Mouse (Mus musculus) MEL (cell line): ENCODE measurements at regions not wholly inside any gene's neighbourhood (a gene's known extent, or its start where the extent isn't known, plus 50 kb on each side); places are given as distances from the start of the nearest gene placed in this dataset.

Experiments
- CTCF ChIP-seq, 3 experiments: IDR thresholded peaks in 2 of 3; conservative IDR thresholded peaks in 1 of 3; 2 replicates each; pipeline ENCODE4 v1.5.1; 2011 to 2012; ENCODE audit warnings: low read length in 3 of 3, low read depth in 2 of 3, mild to moderate bottlenecking in 2 of 3, improper control_type of control experiment in 1 of 3, inconsistent platforms in 1 of 3, mixed read lengths in 1 of 3, moderate library complexity in 1 of 3; ENCODE audit not compliant: control insufficient read depth in 1 of 3, insufficient read depth in 1 of 3, poor library complexity in 1 of 3, severe bottlenecking in 1 of 3
- ELF1 ChIP-seq: IDR thresholded peaks from 2 replicates; pipeline ENCODE4 v1.6.1; 2014; ENCODE audit warnings: low read depth, mild to moderate bottlenecking, inconsistent platforms, low read length, improper control_type of control experiment, moderate library complexity
- EP300 ChIP-seq, 2 experiments: IDR thresholded peaks; 2 replicates each; pipeline ENCODE4 v1.6.1; 2011; ENCODE audit warnings: improper control_type of control experiment in 2 of 2, low read length in 2 of 2, low read depth in 1 of 2, mild to moderate bottlenecking in 1 of 2
- JUND ChIP-seq: IDR thresholded peaks from 2 replicates; pipeline ENCODE4 v1.6.1; 2011; ENCODE audit warnings: low read depth, mild to moderate bottlenecking, improper control_type of control experiment, low read length
- MAFK ChIP-seq: IDR thresholded peaks from 2 replicates; pipeline ENCODE4 v1.6.1; 2011; ENCODE audit warnings: low read depth, mild to moderate bottlenecking, low read length, improper control_type of control experiment, borderline replicate concordance
- POLR2A ChIP-seq, 2 experiments: IDR thresholded peaks; 2 replicates each; pipeline ENCODE4 v1.6.1; 2011 to 2012; ENCODE audit warnings: low read length in 2 of 2, mild to moderate bottlenecking in 2 of 2, control low read depth in 1 of 2, improper control_type of control experiment in 1 of 2, low read depth in 1 of 2, moderate library complexity in 1 of 2; ENCODE audit not compliant: control insufficient read depth in 1 of 2, insufficient read depth in 1 of 2, poor library complexity in 1 of 2
- POLR2AphosphoS2 ChIP-seq: IDR thresholded peaks from 2 replicates; pipeline ENCODE4 v1.6.1; 2011; ENCODE audit warnings: low read length, improper control_type of control experiment
- ZC3H11A ChIP-seq: IDR thresholded peaks from 2 replicates; pipeline ENCODE4 v1.6.1; 2012; ENCODE audit warnings: low read depth, mild to moderate bottlenecking, inconsistent platforms, low read length, improper control_type of control experiment

GRCm38 (mm10) chr13:48192476-48192875 lies 68.6 kb upstream of the Id4 start:
- TF ChIP-seq POLR2A (IDR thresholded peaks at IDR 0.05; ENCODE audit: control insufficient read depth in 1 of 2, insufficient read depth in 1 of 2, low read depth in 1 of 2, low read length in 2 of 2, poor library complexity in 1 of 2) (no peak), ELF1 (no peak), CTCF (IDR thresholded peaks at IDR 0.05 in 2 of 3, conservative IDR thresholded peaks at IDR 0.05 in 1 of 3; ENCODE audit: control insufficient read depth in 1 of 3, insufficient read depth in 1 of 3, low read depth in 2 of 3, low read length in 3 of 3, poor library complexity in 1 of 3, severe bottlenecking in 1 of 3) (no peak), MAFK (no peak), EP300 (IDR thresholded peaks at IDR 0.05; ENCODE audit: low read depth in 1 of 2, low read length in 2 of 2) (no peak), POLR2AphosphoS2 (no peak), ZC3H11A (no peak), JUND (no peak)
